Mouse (Mus musculus) right cerebral cortex, adult 2 months (tissue): ENCODE data around the gene Clspn.

Source experiments
- DNase-seq, 2 experiments: peaks; one replicate each; pipeline ENCODE4 v3.0.0; 2021 to 2022; ENCODE audit warnings: low spot score in 2 of 2

Clspn gene

DNA sequence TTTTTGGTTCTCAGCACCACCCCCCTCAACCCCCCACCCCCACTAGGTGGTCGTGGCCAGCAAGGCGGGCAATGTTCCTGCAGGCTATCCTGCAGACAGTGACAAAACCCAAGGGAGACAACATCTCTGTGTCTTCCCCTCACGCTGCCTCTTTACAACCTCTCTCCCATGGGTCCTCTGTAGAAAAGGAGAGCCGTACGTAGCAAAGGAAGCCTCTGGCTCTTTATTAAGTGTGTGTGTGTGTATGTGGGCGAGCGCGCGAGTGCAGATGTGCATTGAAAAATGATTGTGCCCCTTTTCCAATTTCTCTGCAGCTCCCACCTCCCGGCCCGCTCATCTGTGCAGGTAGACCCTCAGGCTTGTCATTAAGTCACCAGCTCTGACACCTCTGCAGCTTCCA is 79.6 kb downstream of the Clspn start:
- no peak for DNase-seq

GRCm38 (mm10) chr4:126637446-126637845 is 80.7 kb downstream of the Clspn start:
- no peak for DNase-seq

GRCm38 (mm10) chr4:126639339-126639738 is 82.6 kb downstream of the Clspn start:
- DNase-seq = no peak

- DNase-seq = peak; percentile 74
These were observed 85.2 kb downstream of the Clspn start for GRCm38 (mm10) chr4:126641901-126642300.
